Mouse (Mus musculus) olfactory bulb, adult 2 months (tissue): ENCODE data around the gene Zwilch. TPM values are rescaled to one million over a fixed set of nuclear protein-coding genes. Genes with fewer than 3 reads are reported as not detected.

Experiments used
- H3K27ac ChIP-seq: fragments of 200-500 bp; 2 replicates; pipeline ENCODE4 v1.5.1; 2012; ENCODE audit warnings: low read depth, low read length; ENCODE audit not compliant: insufficient read depth
- H3K4me1 ChIP-seq: fragments of 200-500 bp; 2 replicates; pipeline ENCODE4 v1.6.1; 2012; ENCODE audit warnings: low read length; ENCODE audit not compliant: control insufficient read depth, insufficient read depth
- H3K4me3 ChIP-seq: fragments of 200-500 bp; 2 replicates; pipeline ENCODE4 v1.5.1; 2012; ENCODE audit warnings: mild to moderate bottlenecking, low read depth, low read length, moderate library complexity; ENCODE audit not compliant: insufficient read depth
- CTCF ChIP-seq: fragments of 200-500 bp; IDR thresholded peaks from 2 replicates; pipeline ENCODE4 v1.5.1; 2012; ENCODE audit warnings: low read depth, mild to moderate bottlenecking, low read length, moderate library complexity; ENCODE audit not compliant: insufficient read depth
- POLR2A ChIP-seq: fragments of 200-500 bp; IDR thresholded peaks from 2 replicates; pipeline ENCODE4 v1.6.1; 2012; ENCODE audit warnings: mild to moderate bottlenecking, low read depth, low read length, moderate library complexity; ENCODE audit not compliant: insufficient read depth
- WGBS: fragments of 180-500 bp; shearing (Covaris S2); methylation state at CpG from one replicate; pipeline ENCODE4 v1.1.7; 2018; 5-methylcytosine and 5-hydroxymethylcytosine counted together
- polyA plus RNA-seq: library from polyadenylated mRNA; stranded (reverse); fragments of >200 nt; gene quantifications from 2 replicates; pipeline ENCODE4 v1.2.4, GENCODE M21; 2012; ENCODE audit warnings: low replicate concordance; ENCODE audit not compliant: missing spikeins, insufficient read depth, insufficient read length

The Zwilch gene
- not detected in 2 replicates for polyA plus RNA-seq

GRCm38 (mm10) chr9:64172816-64173665 lies at the start of gene Zwilch, which contains the start of gene Rpl4:
Zwilch (minus strand) TSS chr9:64173104.
Rpl4 (plus strand) TSS chr9:64173375.
- peak within 1 kb of the TSS; percentile 82 for H3K27ac ChIP-seq
- TF ChIP-seq POLR2A (peak; percentile 80; the same call in 1 of the 2 replicates), CTCF (no peak)
- WGBS: under 1% methylated on average over 41 of the region's 42 CpGs
- peak within 1 kb of the TSS; percentile 74 for H3K4me3 ChIP-seq
- peaks cover 4% of the 10 kb centered on the region; the same call in 1 of the 2 replicates for H3K4me1 ChIP-seq

GRCm38 (mm10) chr9:64222098-64222497 lies 49.2 kb upstream of the Zwilch start:
- TF ChIP-seq POLR2A: no peak
- no peak for TF ChIP-seq CTCF
- WGBS: 38% methylated on average over 2 of the region's 2 CpGs
- Histone ChIP-seq H3K4me3 (no peak overlapping the region), H3K4me1 (peaks cover 13% of the 10 kb centered on the region), H3K27ac (peak overlapping the region; percentile 53)

GRCm38 (mm10) chr9:64221480-64221879 lies 48.6 kb upstream of the Zwilch start:
- Histone ChIP-seq H3K4me1 (peaks cover 13% of the 10 kb centered on the region), H3K4me3 (no peak overlapping the region), H3K27ac (0 out of 2 replicates have a peak overlapping the region, but pooled peaks have one; percentile 53)
- WGBS: 50% methylated on average over 4 of the region's 4 CpGs
- no peak for TF ChIP-seq POLR2A
- no peak for TF ChIP-seq CTCF

GRCm38 (mm10) chr9:64220603-64221002 lies 47.7 kb upstream of the Zwilch start:
- 82% methylated on average over 1 of the region's 1 CpGs for WGBS
- Histone ChIP-seq H3K4me1 (peaks cover 16% of the 10 kb centered on the region), H3K4me3 (no peak overlapping the region), H3K27ac (peak overlapping the region; percentile 72)
- TF ChIP-seq POLR2A (no peak), CTCF (no peak)

- peaks cover 17% of the 10 kb centered on the region for H3K4me1 ChIP-seq
- 53% methylated on average over 10 of the region's 10 CpGs for WGBS
- H3K27ac ChIP-seq: peak overlapping the region; percentile 95
Observed at GRCm38 (mm10) chr9:64219772-64220420, 47.0 kb upstream of the Zwilch start.

GRCm38 (mm10) chr9:64219305-64219704 lies 46.4 kb upstream of the Zwilch start:
- peaks cover 17% of the 10 kb centered on the region for H3K4me1 ChIP-seq
- WGBS: 13% methylated on average over 1 of the region's 1 CpGs
- H3K27ac ChIP-seq: peak overlapping the region; percentile 95
- H3K4me3 ChIP-seq: no peak overlapping the region
- TF ChIP-seq POLR2A (no peak), CTCF (no peak)

More at GRCm38 (mm10) chr9:64219772-64220420, 47.0 kb upstream of the Zwilch start:
- no peak for TF ChIP-seq POLR2A
- TF ChIP-seq CTCF: no peak
- no peak overlapping the region for H3K4me3 ChIP-seq

- H3K4me3 ChIP-seq: no peak overlapping the region
- peaks cover 17% of the 10 kb centered on the region for H3K4me1 ChIP-seq
- TF ChIP-seq POLR2A: no peak
- no peak for TF ChIP-seq CTCF
- H3K27ac ChIP-seq: peak overlapping the region; percentile 70
Observed at GRCm38 (mm10) chr9:64217887-64218286, 45.0 kb upstream of the Zwilch start.

GRCm38 (mm10) chr9:64216641-64217040 lies 43.7 kb upstream of the Zwilch start:
- H3K4me1 ChIP-seq: peaks cover 21% of the 10 kb centered on the region
- TF ChIP-seq POLR2A (no peak), CTCF (no peak)
- peak overlapping the region; percentile 59; the same call in 1 of the 2 replicates for H3K27ac ChIP-seq
- H3K4me3 ChIP-seq: no peak overlapping the region
- 87% methylated on average over 2 of the region's 2 CpGs for WGBS

GRCm38 (mm10) chr9:64216090-64216489 lies 43.2 kb upstream of the Zwilch start:
- 57% methylated on average over 4 of the region's 4 CpGs for WGBS
- Histone ChIP-seq H3K4me3 (no peak overlapping the region), H3K4me1 (peaks cover 21% of the 10 kb centered on the region), H3K27ac (peak overlapping the region; percentile 59)
- TF ChIP-seq CTCF (no peak), POLR2A (no peak)
